8 mouse cellular contexts compared by ENCODE assay signal in genomic region chr6:127769275-127770156, GRCm38 (mm10). TPM values are rescaled to one million over a fixed set of nuclear protein-coding genes. Genes with fewer than 3 reads are reported as not detected.
DNase-seq lines count a peak whose midpoint lies in the region; ATAC-seq and TF ChIP-seq lines count a peak whose summit lies in the region.

Gene Prmt8, minus strand, starts transcription at chr6:127769472.

- no peak within 1 kb of the TSS for H3K9ac ChIP-seq in lung, postnatal 0 days (replicated peaks; ENCODE audit: low read depth)
- H3K9ac ChIP-seq in forebrain, embryonic 13.5 days: peak within 1 kb of the TSS; percentile 74
- H3K9ac ChIP-seq in neural tube, embryonic 15.5 days (replicated peaks): peak within 1 kb of the TSS; percentile 61

- TF ChIP-seq EP300 in lung, postnatal 0 days (IDR thresholded peaks at IDR 0.05): no peak

- 0 out of 2 replicates have a peak, but pooled peaks cover 5% of the 10 kb centered on the region for H3K4me1 ChIP-seq in lung, postnatal 0 days (ENCODE audit: insufficient read depth, low read depth, low read length)
- peaks cover 48% of the 10 kb centered on the region for H3K4me1 ChIP-seq in forebrain, embryonic 13.5 days
- H3K4me1 ChIP-seq in neural tube, embryonic 15.5 days: peaks cover 56% of the 10 kb centered on the region

- intact Hi-C loops in left cerebral cortex, adult 2 months (cut with DNase I): loop anchor here (1.0 to 5.0 kb wide), 6 partner anchors 71 to 323 kb away; no protein-coding TSS in a partner anchor

- peak within 1 kb of the TSS; percentile 40 for H3K4me2 ChIP-seq in lung, postnatal 0 days (replicated peaks; ENCODE audit: low read depth, low read length)
- H3K4me2 ChIP-seq in forebrain, embryonic 13.5 days: peak within 1 kb of the TSS; percentile 96
- peak within 1 kb of the TSS; percentile 78 for H3K4me2 ChIP-seq in neural tube, embryonic 15.5 days

- no peak for ATAC-seq in lung, postnatal 0 days
- peak; percentile 34 for ATAC-seq in forebrain, embryonic 13.5 days
- ATAC-seq in neural tube, embryonic 15.5 days (ENCODE audit: low FRiP score): peak; percentile 64

- no peaks in the 10 kb centered on the region for H3K9me3 ChIP-seq in lung, postnatal 0 days (ENCODE audit: low read length)
- H3K9me3 ChIP-seq in forebrain, embryonic 13.5 days (replicated peaks): no peaks in the 10 kb centered on the region
- H3K9me3 ChIP-seq in neural tube, embryonic 15.5 days (replicated peaks): no peaks in the 10 kb centered on the region

- WGBS in lung, postnatal 0 days: 5% methylated on average over 42 of the region's 42 CpGs
- under 1% methylated on average over 33 of the region's 42 CpGs for WGBS in forebrain, embryonic 13.5 days
- WGBS in neural tube, embryonic 15.5 days: under 1% methylated on average over 38 of the region's 42 CpGs

- no peaks in the 10 kb centered on the region for H3K36me3 ChIP-seq in lung, postnatal 0 days (ENCODE audit: insufficient read depth, low read length)
- H3K36me3 ChIP-seq in forebrain, embryonic 13.5 days (ENCODE audit: poor library complexity, severe bottlenecking): no peaks in the 10 kb centered on the region
- H3K36me3 ChIP-seq in neural tube, embryonic 15.5 days: no peaks in the 10 kb centered on the region

- H3K4me3 ChIP-seq in lung, postnatal 0 days (ENCODE audit: low read depth, low read length): peak within 1 kb of the TSS; percentile 12
- H3K4me3 ChIP-seq in forebrain, embryonic 13.5 days: peak within 1 kb of the TSS; percentile 67
- peak within 1 kb of the TSS; percentile 63 for H3K4me3 ChIP-seq in left cerebral cortex, adult 2 months
- H3K4me3 ChIP-seq in neural tube, embryonic 15.5 days (replicated peaks): peak within 1 kb of the TSS; percentile 64

- H3K27me3 ChIP-seq in lung, postnatal 0 days (replicated peaks; ENCODE audit: insufficient read depth, low read length): peaks cover 46% of the 10 kb centered on the region
- H3K27me3 ChIP-seq in forebrain, embryonic 13.5 days: peaks cover 67% of the 10 kb centered on the region
- peaks cover 3% of the 10 kb centered on the region; the same call in 1 of the 2 replicates for H3K27me3 ChIP-seq in neural tube, embryonic 15.5 days (replicated peaks)

- no peak for TF ChIP-seq CTCF in lung, postnatal 0 days (IDR thresholded peaks at IDR 0.05)
- TF ChIP-seq CTCF in left cerebral cortex, adult 2 months (IDR thresholded peaks at IDR 0.05): no peak

- DNase-seq in lung, postnatal 0 days (ENCODE audit: low spot score): no peak
- DNase-seq in lung, adult 18-20 months: no peak
- peak; percentile 50 to 52 for DNase-seq in left cerebral cortex, adult 2 months (ENCODE audit: extremely low spot score in 1 of 2, low spot score in 2 of 2)
- DNase-seq in spleen, postnatal 4 days (ENCODE audit: low spot score in 2 of 2): no peak
- no peak for DNase-seq in kidney, adult 8-10 months
- DNase-seq in heart, adult 11 months: no peak

- no peak within 1 kb of the TSS for H3K27ac ChIP-seq in lung, postnatal 0 days (ENCODE audit: low read length)
- H3K27ac ChIP-seq in forebrain, embryonic 13.5 days: peak within 1 kb of the TSS; percentile 65
- peak within 1 kb of the TSS; percentile 98 for H3K27ac ChIP-seq in left cerebral cortex, adult 2 months
- H3K27ac ChIP-seq in neural tube, embryonic 15.5 days (replicated peaks): peak within 1 kb of the TSS; percentile 82

RNA-seq across cellular contexts. Expression of gene Prmt8, which starts in this region (rescaled TPM):
- 0.39 and 0.80 TPM in 2 replicates for polyA plus RNA-seq in lung, postnatal 0 days (2015; fragmentation: Nextera tagmentation; extraction: Ambion mirVana)
- polyA plus RNA-seq in forebrain, embryonic 13.5 days (2015; fragmentation: Nextera tagmentation; extraction: Ambion mirVana): 20.3 and 22.1 TPM in 2 replicates
- total RNA-seq in left cerebral cortex, adult 2 months (2021): 10 to 100 TPM; 87.4 to 98.2 TPM
- 32.8 and 37.9 TPM in 2 replicates for polyA plus RNA-seq in neural tube, embryonic 15.5 days (2015; fragmentation: Nextera tagmentation; extraction: Ambion mirVana)

Comparison
In these comparisons a context has a peak if more than half of its experiments do, and no peak if none do; other contexts are left out.
1. RNA of gene Prmt8 (polyA plus RNA-seq): 32.8 to 37.9 TPM in neural tube, embryonic 15.5 days and 20.3 to 22.1 TPM in forebrain, embryonic 13.5 days; 0.39 to 0.80 TPM in lung, postnatal 0 days; every median in the first group is over 10 times any median in the second.
2. DNase-seq: peak in left cerebral cortex, adult 2 months (2 of 2); none in lung, postnatal 0 days (single experiment), lung, adult 18-20 months (0 of 2), spleen, postnatal 4 days (0 of 2), kidney, adult 8-10 months (0 of 2) and heart, adult 11 months (single experiment).
3. H3K4me2 ChIP-seq: peak in every context shown above with its lines; median percentile 96 in forebrain, embryonic 13.5 days; 78 in neural tube, embryonic 15.5 days; 40 in lung, postnatal 0 days.
4. H3K4me3 ChIP-seq: peak in every context shown above with its lines; median percentile 67 in forebrain, embryonic 13.5 days; 64 in neural tube, embryonic 15.5 days; 63 in left cerebral cortex, adult 2 months; 12 in lung, postnatal 0 days.